Mouse (Mus musculus) kidney, embryonic 15.5 days (tissue): Measurements from ENCODE around the gene Baz2b. TPM values are rescaled to one million over a fixed set of nuclear protein-coding genes. Genes with fewer than 3 reads are reported as not detected.

ENCODE experiments used
- ATAC-seq: fragments of 200-750 bp; cut with Nextera tagmentation; replicated peaks from 2 replicates; pipeline ENCODE4 v1.8.0; 2017; ENCODE audit warnings: moderate TSS enrichment; ENCODE audit not compliant: low FRiP score
- H3K27ac ChIP-seq: fragments of 300-500 bp; sonication (generic); 2 replicates; pipeline ENCODE4 v1.5.1; 2015; ENCODE audit warnings: mild to moderate bottlenecking, inconsistent platforms
- H3K27me3 ChIP-seq: fragments of 300-500 bp; sonication (generic); 2 replicates; pipeline ENCODE4 v1.6.1; 2015; ENCODE audit warnings: inconsistent platforms
- H3K36me3 ChIP-seq: fragments of 300-500 bp; sonication (generic); 2 replicates; pipeline ENCODE4 v1.6.1; 2015; ENCODE audit warnings: inconsistent platforms
- H3K4me1 ChIP-seq: fragments of 300-500 bp; sonication (generic); 2 replicates; pipeline ENCODE4 v1.6.1; 2015; ENCODE audit warnings: inconsistent platforms
- H3K4me2 ChIP-seq: fragments of 300-500 bp; sonication (generic); 2 replicates; pipeline ENCODE4 v1.6.1; 2015; ENCODE audit warnings: moderate library complexity, mild to moderate bottlenecking, inconsistent platforms
- H3K4me3 ChIP-seq: fragments of 300-500 bp; sonication (generic); replicated peaks from 2 replicates; pipeline ENCODE4 v1.5.1; 2015; ENCODE audit warnings: mild to moderate bottlenecking, inconsistent platforms
- H3K9ac ChIP-seq: fragments of 300-500 bp; sonication (generic); 2 replicates; pipeline ENCODE4 v1.6.1; 2015; ENCODE audit warnings: mild to moderate bottlenecking, inconsistent platforms
- H3K9me3 ChIP-seq: fragments of 300-500 bp; sonication (generic); replicated peaks from 2 replicates; pipeline ENCODE4 v1.6.1; 2016; ENCODE audit warnings: inconsistent platforms
- WGBS: fragments of 180-500 bp; shearing (Covaris S2); methylation state at CpG from one replicate; pipeline ENCODE4 v1.1.7; 2015; ENCODE audit warnings: mixed read lengths; 5-methylcytosine and 5-hydroxymethylcytosine counted together
- polyA plus RNA-seq: library from polyadenylated mRNA; unstranded; fragments of >200 nt; fragmentation: Nextera tagmentation; extraction: Ambion mirVana; gene quantifications from 2 replicates; pipeline ENCODE4 v1.2.1, GENCODE M21; 2015

The Baz2b gene
- polyA plus RNA-seq, 1 experiment from 2014 or later = 55.3 TPM

GRCm38 (mm10) chr2:59954791-59955190 is 254.8 kb downstream of the Baz2b start:
- no peak for ATAC-seq
- 70% methylated on average over 3 of the region's 3 CpGs for WGBS
- Histone ChIP-seq H3K9me3 (no peaks in the 10 kb centered on the region), H3K27me3 (no peaks in the 10 kb centered on the region), H3K4me1 (no peaks in the 10 kb centered on the region), H3K4me3 (no peak overlapping the region), H3K36me3 (peaks cover 61% of the 10 kb centered on the region), H3K27ac (no peak overlapping the region), H3K4me2 (no peak overlapping the region), H3K9ac (no peak overlapping the region)

GRCm38 (mm10) chr2:59952286-59953014 is 257.2 kb downstream of the Baz2b start:
- Histone ChIP-seq H3K4me3 (no peak overlapping the region), H3K9me3 (no peaks in the 10 kb centered on the region), H3K36me3 (peaks cover 51% of the 10 kb centered on the region), H3K9ac (no peak overlapping the region), H3K27me3 (no peaks in the 10 kb centered on the region), H3K27ac (no peak overlapping the region), H3K4me2 (no peak overlapping the region), H3K4me1 (no peaks in the 10 kb centered on the region)
- 95% methylated on average over 13 of the region's 13 CpGs for WGBS
- ATAC-seq = no peak

GRCm38 (mm10) chr2:59951706-59952105 is 257.9 kb downstream of the Baz2b start:
- Histone ChIP-seq H3K9ac (no peak overlapping the region), H3K9me3 (no peaks in the 10 kb centered on the region), H3K4me2 (no peak overlapping the region), H3K36me3 (peaks cover 49% of the 10 kb centered on the region), H3K27ac (no peak overlapping the region), H3K27me3 (no peaks in the 10 kb centered on the region), H3K4me1 (no peaks in the 10 kb centered on the region), H3K4me3 (no peak overlapping the region)
- 93% methylated on average over 8 of the region's 8 CpGs for WGBS
- no peak for ATAC-seq

- Histone ChIP-seq H3K9me3 (no peaks in the 10 kb centered on the region), H3K9ac (no peak overlapping the region), H3K4me3 (no peak overlapping the region), H3K36me3 (peaks cover 46% of the 10 kb centered on the region), H3K27me3 (no peaks in the 10 kb centered on the region), H3K4me2 (no peak overlapping the region), H3K4me1 (no peaks in the 10 kb centered on the region), H3K27ac (no peak overlapping the region)
- 85% methylated on average over 4 of the region's 4 CpGs for WGBS
- ATAC-seq = no peak
These were observed 258.5 kb downstream of the Baz2b start for GRCm38 (mm10) chr2:59951127-59951526.

GRCm38 (mm10) chr2:59936296-59936695 is 273.3 kb downstream of the Baz2b start:
- no peak for ATAC-seq

GRCm38 (mm10) chr2:59933129-59933528 is 276.5 kb downstream of the Baz2b start:
- ATAC-seq = no peak
- peaks cover 35% of the 10 kb centered on the region for H3K36me3 ChIP-seq
- no peak overlapping the region for H3K4me3 ChIP-seq
- no peak overlapping the region for H3K27ac ChIP-seq
- no peak overlapping the region for H3K9ac ChIP-seq
- H3K9me3 ChIP-seq = no peaks in the 10 kb centered on the region
- WGBS = 92% methylated on average over 3 of the region's 3 CpGs
- H3K4me1 ChIP-seq = no peaks in the 10 kb centered on the region
- H3K27me3 ChIP-seq = no peaks in the 10 kb centered on the region
- no peak overlapping the region for H3K4me2 ChIP-seq

More at GRCm38 (mm10) chr2:59936296-59936695, 273.3 kb downstream of the Baz2b start:
- H3K36me3 ChIP-seq = peaks cover 49% of the 10 kb centered on the region
- no peaks in the 10 kb centered on the region for H3K27me3 ChIP-seq
- H3K9me3 ChIP-seq = no peaks in the 10 kb centered on the region
- WGBS = 29% methylated on average over 9 of the region's 9 CpGs
- H3K9ac ChIP-seq = no peak overlapping the region
- H3K4me1 ChIP-seq = no peaks in the 10 kb centered on the region
- no peak overlapping the region for H3K27ac ChIP-seq
- no peak overlapping the region for H3K4me2 ChIP-seq
- no peak overlapping the region for H3K4me3 ChIP-seq

- Histone ChIP-seq H3K27me3 (no peaks in the 10 kb centered on the region), H3K9ac (no peak overlapping the region), H3K27ac (no peak overlapping the region), H3K9me3 (no peaks in the 10 kb centered on the region), H3K36me3 (peaks cover 37% of the 10 kb centered on the region), H3K4me1 (no peaks in the 10 kb centered on the region), H3K4me2 (no peak overlapping the region), H3K4me3 (no peak overlapping the region)
- 93% methylated on average over 4 of the region's 4 CpGs for WGBS
- ATAC-seq = no peak
These were observed 277.4 kb downstream of the Baz2b start for GRCm38 (mm10) chr2:59932244-59932643.

- ATAC-seq = no peak
- Histone ChIP-seq H3K9ac (no peak overlapping the region), H3K4me3 (no peak overlapping the region), H3K4me2 (no peak overlapping the region), H3K27ac (no peak overlapping the region), H3K9me3 (no peaks in the 10 kb centered on the region), H3K27me3 (no peaks in the 10 kb centered on the region), H3K4me1 (no peaks in the 10 kb centered on the region), H3K36me3 (peaks cover 91% of the 10 kb centered on the region)
- 89% methylated on average over 11 of the region's 11 CpGs for WGBS
These were observed 296.0 kb downstream of the Baz2b start for GRCm38 (mm10) chr2:59913610-59914009.

- WGBS = 87% methylated on average over 9 of the region's 9 CpGs
- Histone ChIP-seq H3K9me3 (no peaks in the 10 kb centered on the region), H3K36me3 (peaks cover 67% of the 10 kb centered on the region), H3K9ac (no peak overlapping the region), H3K4me1 (no peaks in the 10 kb centered on the region), H3K27ac (no peak overlapping the region), H3K27me3 (no peaks in the 10 kb centered on the region), H3K4me2 (no peak overlapping the region), H3K4me3 (no peak overlapping the region)
- ATAC-seq = no peak
These were observed 301.6 kb downstream of the Baz2b start for GRCm38 (mm10) chr2:59908048-59908447.

GRCm38 (mm10) chr2:59904007-59904406 is 305.6 kb downstream of the Baz2b start:
- Histone ChIP-seq H3K4me3 (no peak overlapping the region), H3K27me3 (no peaks in the 10 kb centered on the region), H3K36me3 (peaks cover 64% of the 10 kb centered on the region), H3K4me2 (no peak overlapping the region), H3K9me3 (no peaks in the 10 kb centered on the region), H3K4me1 (no peaks in the 10 kb centered on the region), H3K9ac (no peak overlapping the region), H3K27ac (no peak overlapping the region)
- ATAC-seq = no peak
- WGBS = 88% methylated on average over 7 of the region's 7 CpGs

- WGBS = 86% methylated on average over 4 of the region's 4 CpGs
- Histone ChIP-seq H3K4me1 (peaks cover 4% of the 10 kb centered on the region; the same call in 1 of the 2 replicates), H3K4me3 (no peak overlapping the region), H3K36me3 (peaks cover 47% of the 10 kb centered on the region), H3K27ac (no peak overlapping the region), H3K9me3 (no peaks in the 10 kb centered on the region), H3K9ac (no peak overlapping the region), H3K4me2 (no peak overlapping the region), H3K27me3 (no peaks in the 10 kb centered on the region)
- ATAC-seq = no peak
These were observed 311.0 kb downstream of the Baz2b start for GRCm38 (mm10) chr2:59898666-59899065.

- Histone ChIP-seq H3K36me3 (peaks cover 46% of the 10 kb centered on the region), H3K4me3 (no peak overlapping the region), H3K4me2 (no peak overlapping the region), H3K27ac (no peak overlapping the region), H3K9me3 (no peaks in the 10 kb centered on the region), H3K27me3 (no peaks in the 10 kb centered on the region), H3K4me1 (peaks cover 4% of the 10 kb centered on the region; the same call in 1 of the 2 replicates), H3K9ac (no peak overlapping the region)
- no peak for ATAC-seq
- 86% methylated on average over 5 of the region's 7 CpGs for WGBS
These were observed 311.5 kb downstream of the Baz2b start for GRCm38 (mm10) chr2:59898105-59898504.

GRCm38 (mm10) chr2:59896837-59897236 is 312.8 kb downstream of the Baz2b start:
- Histone ChIP-seq H3K36me3 (peaks cover 39% of the 10 kb centered on the region), H3K4me3 (no peak overlapping the region), H3K9ac (no peak overlapping the region), H3K27ac (peak overlapping the region; percentile 27; the same call in 1 of the 2 replicates), H3K9me3 (no peaks in the 10 kb centered on the region), H3K27me3 (no peaks in the 10 kb centered on the region), H3K4me2 (no peak overlapping the region), H3K4me1 (peaks cover 4% of the 10 kb centered on the region; the same call in 1 of the 2 replicates)
- 61% methylated on average over 8 of the region's 8 CpGs for WGBS
- peak; percentile 77; the same call in 1 of the 2 replicates for ATAC-seq
